Mouse (Mus musculus) cortical plate, adult 2 months (tissue): ENCODE measurements around the gene Xkr7. TPM values are rescaled to one million over a fixed set of nuclear protein-coding genes. Genes with fewer than 3 reads are reported as not detected.

Experiments used
- H3K27ac ChIP-seq: fragments of 200-500 bp; 2 replicates; pipeline ENCODE4 v1.5.1; 2012; ENCODE audit warnings: low read length, control low read depth, inconsistent platforms; ENCODE audit not compliant: insufficient read depth
- H3K4me1 ChIP-seq: fragments of 200-500 bp; 2 replicates; pipeline ENCODE4 v1.6.1; 2011; ENCODE audit warnings: low read length; ENCODE audit not compliant: control insufficient read depth, insufficient read depth
- H3K4me3 ChIP-seq: fragments of 200-500 bp; 2 replicates; pipeline ENCODE4 v1.5.1; 2011; ENCODE audit warnings: mild to moderate bottlenecking, low read length, control low read depth; ENCODE audit not compliant: insufficient read depth
- CTCF ChIP-seq: fragments of 200-500 bp; IDR thresholded peaks from 2 replicates; pipeline ENCODE4 v1.5.1; 2011; ENCODE audit warnings: mild to moderate bottlenecking, control low read depth, low read length; ENCODE audit not compliant: insufficient read depth; ENCODE audit errors: extremely low read depth
- POLR2A ChIP-seq: fragments of 200-500 bp; IDR thresholded peaks from 2 replicates; pipeline ENCODE4 v1.6.1; 2011; ENCODE audit warnings: mild to moderate bottlenecking, low read length, control low read depth; ENCODE audit not compliant: insufficient read depth; ENCODE audit errors: extremely low read depth
- polyA plus RNA-seq: library from polyadenylated mRNA; depleted of rRNA; stranded (reverse); fragments of >200 nt; gene quantifications from 2 replicates; pipeline ENCODE4 v1.2.3, GENCODE M21; 2012

The Xkr7 gene
- polyA plus RNA-seq, 1 experiment: 1.9 TPM

- Histone ChIP-seq H3K4me3 (no peak overlapping the region), H3K27ac (no peak overlapping the region), H3K4me1 (peaks cover 5% of the 10 kb centered on the region; the same call in 1 of the 2 replicates)
- no peak for TF ChIP-seq CTCF
- no peak for TF ChIP-seq POLR2A
Measured at GRCm38 (mm10) chr2:153049997-153050358, 18.3 kb downstream of the Xkr7 start.

GRCm38 (mm10) chr2:153051095-153051494, 19.4 kb downstream of the Xkr7 start:
- H3K4me1 ChIP-seq: 0 out of 2 replicates have a peak, but pooled peaks cover 1% of the 10 kb centered on the region
- no peak overlapping the region for H3K27ac ChIP-seq
- H3K4me3 ChIP-seq: no peak overlapping the region
- no peak for TF ChIP-seq POLR2A
- TF ChIP-seq CTCF: no peak

GRCm38 (mm10) chr2:153051537-153051936, 19.9 kb downstream of the Xkr7 start:
- Histone ChIP-seq H3K4me1 (no peaks in the 10 kb centered on the region), H3K4me3 (no peak overlapping the region), H3K27ac (no peak overlapping the region)
- TF ChIP-seq CTCF (no peak), POLR2A (no peak)

GRCm38 (mm10) chr2:153052700-153053351, 21.2 kb downstream of the Xkr7 start:
- no peak overlapping the region for H3K4me3 ChIP-seq
- H3K27ac ChIP-seq: no peak overlapping the region
- no peak for TF ChIP-seq CTCF
- TF ChIP-seq POLR2A: no peak
- no peaks in the 10 kb centered on the region for H3K4me1 ChIP-seq

- Histone ChIP-seq H3K4me1 (no peaks in the 10 kb centered on the region), H3K4me3 (no peak overlapping the region), H3K27ac (no peak overlapping the region)
- TF ChIP-seq POLR2A (no peak), CTCF (no peak)
Measured at GRCm38 (mm10) chr2:153053896-153054295, 22.2 kb downstream of the Xkr7 start.

GRCm38 (mm10) chr2:153055270-153055920, 23.7 kb downstream of the Xkr7 start:
- no peak overlapping the region for H3K27ac ChIP-seq
- TF ChIP-seq POLR2A (no peak), CTCF (peak; percentile 15; the same call in 1 of the 2 replicates)
- no peaks in the 10 kb centered on the region for H3K4me1 ChIP-seq
- H3K4me3 ChIP-seq: no peak overlapping the region

- Histone ChIP-seq H3K27ac (no peak overlapping the region), H3K4me1 (no peaks in the 10 kb centered on the region; the same call in 1 of the 2 replicates), H3K4me3 (no peak overlapping the region)
- TF ChIP-seq POLR2A: no peak
- TF ChIP-seq CTCF: no peak
Measured at GRCm38 (mm10) chr2:153058365-153058764, 26.7 kb downstream of the Xkr7 start.

- Histone ChIP-seq H3K4me1 (peaks cover 1% of the 10 kb centered on the region; the same call in 1 of the 2 replicates), H3K4me3 (no peak overlapping the region), H3K27ac (no peak overlapping the region)
- TF ChIP-seq CTCF (no peak), POLR2A (no peak)
Measured at GRCm38 (mm10) chr2:153060216-153060615, 28.6 kb downstream of the Xkr7 start.

- Histone ChIP-seq H3K4me3 (no peak overlapping the region), H3K4me1 (peaks cover 1% of the 10 kb centered on the region; the same call in 1 of the 2 replicates), H3K27ac (no peak overlapping the region)
- TF ChIP-seq POLR2A (no peak), CTCF (no peak)
Measured at GRCm38 (mm10) chr2:153063394-153063793, 31.7 kb downstream of the Xkr7 start.

GRCm38 (mm10) chr2:153064190-153064970, 32.7 kb downstream of the Xkr7 start:
- peaks cover 1% of the 10 kb centered on the region; the same call in 1 of the 2 replicates for H3K4me1 ChIP-seq
- no peak overlapping the region for H3K27ac ChIP-seq
- no peak overlapping the region for H3K4me3 ChIP-seq
- TF ChIP-seq POLR2A (no peak), CTCF (no peak)
